Mouse (Mus musculus): Measurements from ENCODE around the gene Kcne1.
A peak's percentile ranks its signal among the peaks of the same experiment; 100 is the strongest.

Kcne1 gene

GRCm38 (mm10) chr16:92355982-92356381 is 3.3 kb downstream of the Kcne1 start:
- no peak for DNase-seq (ENCODE audit: low read depth, low spot score)

DNA sequence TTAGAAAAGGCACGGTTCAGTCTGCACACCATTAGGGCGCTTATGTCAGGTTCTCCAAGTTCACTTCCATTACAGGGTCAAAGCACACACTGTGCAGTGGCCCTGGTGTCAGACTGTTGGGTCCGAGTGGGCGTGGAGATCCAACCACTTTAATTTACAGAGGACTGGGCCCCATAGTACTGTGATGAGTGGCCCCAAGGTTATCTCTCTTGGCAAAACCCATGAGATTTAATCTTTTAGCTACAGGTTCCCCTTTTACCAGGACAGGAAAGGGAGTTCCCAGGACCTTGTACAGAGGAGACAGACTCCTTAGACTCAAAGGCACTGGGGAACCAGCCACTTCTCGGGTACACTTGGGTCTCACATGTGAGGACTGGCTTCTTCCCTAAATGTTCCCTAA is 3.9 kb downstream of the Kcne1 start:
- no peak for DNase-seq (ENCODE audit: low read depth, low spot score)

GRCm38 (mm10) chr16:92353897-92354296 is 5.4 kb downstream of the Kcne1 start:
- no peak for DNase-seq (ENCODE audit: low read depth, low spot score)

GRCm38 (mm10) chr16:92353295-92353694 is 6.0 kb downstream of the Kcne1 start:
- DNase-seq (ENCODE audit: low read depth, low spot score) = no peak

- no peak for DNase-seq (ENCODE audit: low read depth, low spot score)
Measured at GRCm38 (mm10) chr16:92348941-92349340, 10.3 kb downstream of the Kcne1 start.

GRCm38 (mm10) chr16:92346297-92346916 is 12.9 kb downstream of the Kcne1 start:
- no peak for DNase-seq (ENCODE audit: low read depth, low spot score)

DNA sequence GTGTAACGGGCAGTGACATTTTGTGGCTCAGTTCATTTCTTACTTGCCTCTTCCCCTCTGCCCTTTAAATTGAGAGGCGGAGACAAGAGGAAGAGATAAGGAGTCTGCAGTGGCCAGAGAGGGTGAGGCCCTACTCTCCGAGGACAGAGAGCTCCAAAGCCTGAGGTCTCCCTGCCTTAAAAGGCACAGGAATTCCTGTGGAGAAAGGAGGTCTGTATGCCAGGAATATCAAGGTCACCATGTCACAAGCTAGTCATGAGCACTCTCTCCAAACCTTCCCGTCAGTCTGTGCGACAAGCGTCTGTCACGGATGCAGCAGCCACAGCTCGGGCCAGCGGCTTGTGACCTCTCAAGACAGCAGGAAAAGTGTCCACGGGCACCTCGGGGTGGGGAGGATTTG is 14.1 kb downstream of the Kcne1 start:
- DNase-seq (ENCODE audit: low read depth, low spot score) = no peak

- DNase-seq (ENCODE audit: low read depth, low spot score) = peak; percentile 73
Measured at GRCm38 (mm10) chr16:92340612-92341511, 18.4 kb downstream of the Kcne1 start.

GRCm38 (mm10) chr16:92336280-92336679 is 23.0 kb downstream of the Kcne1 start:
- DNase-seq (ENCODE audit: low read depth, low spot score) = peak; percentile 74

DNA sequence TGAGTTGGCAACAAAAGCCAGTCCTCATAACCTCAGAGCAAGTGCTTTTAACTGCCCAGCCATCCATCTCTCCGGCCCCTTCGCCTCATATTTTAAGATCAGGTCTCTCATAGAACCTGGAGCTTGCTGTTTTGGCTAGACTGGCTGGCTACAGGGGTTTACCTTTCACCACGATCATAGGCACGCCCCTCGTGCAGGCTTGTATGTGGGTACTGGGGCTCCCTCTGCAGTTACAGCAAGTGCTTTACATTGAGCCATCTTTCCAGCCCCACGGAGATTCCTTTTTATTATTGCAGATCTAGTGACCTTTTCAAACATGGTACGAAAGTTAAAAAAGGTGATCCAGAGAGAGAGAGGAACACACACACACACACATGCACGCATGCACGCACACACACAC is 24.7 kb downstream of the Kcne1 start:
- no peak for DNase-seq (ENCODE audit: low read depth, low spot score)

GRCm38 (mm10) chr16:92330966-92331365 is 28.3 kb downstream of the Kcne1 start:
- DNase-seq (ENCODE audit: low read depth, low spot score) = no peak

DNA sequence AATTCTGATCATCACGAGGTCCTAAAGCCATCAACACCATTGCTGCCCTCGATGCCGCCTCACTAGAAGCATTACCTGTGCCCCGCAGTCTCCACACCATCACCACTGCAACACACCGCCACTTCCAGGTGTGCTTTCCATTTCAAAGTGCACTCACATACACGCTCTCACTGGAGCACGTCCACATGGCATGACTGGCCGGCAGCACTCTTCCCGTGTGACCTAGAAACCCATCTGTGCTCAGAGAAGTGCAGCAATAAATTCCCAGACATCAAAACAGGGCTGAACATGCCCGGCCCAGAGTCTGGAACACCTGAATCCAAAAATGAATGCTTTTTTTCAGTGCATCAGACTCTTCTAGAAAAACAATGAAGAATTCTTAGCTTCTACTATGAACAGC is 31.4 kb downstream of the Kcne1 start:
- DNase-seq (ENCODE audit: low read depth, low spot score) = no peak

GRCm38 (mm10) chr16:92325062-92325406 is 34.2 kb downstream of the Kcne1 start:
- no peak for DNase-seq (ENCODE audit: low read depth, low spot score)

- no peak for DNase-seq (ENCODE audit: low read depth, low spot score)
Measured at GRCm38 (mm10) chr16:92324309-92325061, 34.8 kb downstream of the Kcne1 start.

GRCm38 (mm10) chr16:92321341-92321740 is 37.9 kb downstream of the Kcne1 start, which contains the start of gene Fam243:
Fam243 (minus strand) TSS chr16:92321441.
- no peak for DNase-seq (ENCODE audit: low read depth, low spot score)

DNA sequence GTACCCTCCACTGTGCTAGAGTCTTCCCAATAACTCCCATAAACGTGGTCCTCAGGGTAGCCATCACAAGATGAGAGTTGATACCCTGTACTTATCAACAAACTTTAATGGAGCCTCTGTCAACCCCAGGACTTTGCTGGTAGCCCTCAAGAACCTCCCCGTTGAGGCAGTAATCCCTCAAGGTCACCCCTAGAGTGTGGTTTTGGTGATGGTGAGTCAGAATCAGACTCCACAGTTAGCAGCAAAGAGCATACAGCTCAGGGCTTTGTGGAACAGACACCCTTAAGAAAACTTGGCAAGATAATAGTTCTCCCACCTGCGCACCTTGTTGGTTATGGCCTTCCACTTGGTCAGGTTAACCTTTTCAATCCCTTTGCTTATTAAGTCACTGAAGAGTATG is 38.9 kb downstream of the Kcne1 start:
- no peak for DNase-seq (ENCODE audit: low read depth, low spot score)

- DNase-seq (ENCODE audit: low read depth, low spot score) = peak; percentile 78
Measured at GRCm38 (mm10) chr16:92319353-92320109, 39.7 kb downstream of the Kcne1 start.

DNA sequence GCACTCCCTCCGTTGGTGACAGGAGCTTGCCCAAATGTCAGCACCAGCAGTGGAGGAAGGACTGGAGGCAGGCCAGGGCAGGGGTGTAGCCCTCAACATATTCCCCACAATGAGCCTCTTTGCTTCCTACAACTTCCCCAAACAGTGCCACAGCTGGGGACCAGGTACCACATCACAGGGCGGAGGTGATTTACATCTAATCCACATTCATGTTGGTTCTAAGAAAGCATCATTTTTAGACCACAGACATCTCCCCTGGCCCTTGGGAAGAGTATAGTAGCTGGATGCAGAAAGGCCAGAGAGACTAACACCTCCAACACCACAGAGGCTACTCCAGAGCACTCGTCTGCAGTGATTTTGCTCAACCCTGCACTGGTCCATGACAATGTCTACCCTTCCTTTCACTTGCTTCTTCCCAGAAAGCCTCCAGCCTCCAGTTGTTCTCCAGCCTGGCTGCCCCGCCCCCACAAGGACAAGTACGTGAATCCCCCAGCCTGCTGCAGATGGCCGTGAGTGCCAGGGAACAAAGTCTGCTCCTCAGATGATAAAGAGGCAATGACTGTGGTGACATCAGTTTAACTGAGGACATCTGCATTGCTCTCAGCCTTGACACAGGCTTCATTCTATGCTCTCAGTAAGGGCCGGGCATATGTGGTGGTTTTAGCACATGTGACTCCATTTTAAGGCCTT is 43.1 kb downstream of the Kcne1 start:
- no peak for DNase-seq (ENCODE audit: low read depth, low spot score)

DNA sequence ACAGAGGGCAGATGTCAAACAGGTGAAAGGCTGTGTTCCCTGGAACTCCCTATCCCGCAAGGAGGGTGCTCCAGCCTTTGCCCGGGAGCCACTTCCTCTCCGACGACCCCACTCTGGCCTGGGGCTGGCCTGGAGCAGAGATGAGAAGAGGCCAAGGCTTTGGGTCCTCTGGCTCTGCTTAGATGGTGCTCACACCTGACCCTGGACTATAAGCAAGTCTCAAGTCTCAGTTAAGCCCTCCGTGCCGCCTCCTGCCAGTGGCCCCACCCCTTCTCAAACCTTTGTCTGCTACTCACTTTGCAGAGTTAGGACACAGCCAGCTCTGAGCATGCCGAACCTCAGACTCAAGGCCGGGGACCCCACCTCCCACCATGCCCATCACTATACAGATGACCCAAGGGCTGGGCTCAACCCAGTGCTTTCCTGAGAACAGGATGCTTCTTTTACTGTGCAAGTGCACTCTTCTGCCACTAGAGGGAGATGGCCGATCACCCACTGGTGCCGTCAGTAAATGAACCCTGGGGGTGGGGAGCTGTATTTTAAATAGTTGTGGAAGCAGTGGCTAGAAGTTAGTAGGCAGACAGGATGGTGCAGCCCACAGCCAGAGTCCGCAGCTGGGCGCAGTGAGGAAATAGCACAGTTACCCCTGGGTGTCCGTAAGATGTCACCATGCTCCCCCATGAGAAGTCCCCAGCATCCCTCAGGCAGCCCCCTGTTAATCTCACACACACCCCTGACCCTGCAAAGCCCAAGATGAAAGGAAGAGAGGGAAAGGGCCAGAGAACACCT is 45.1 kb downstream of the Kcne1 start:
- peak; percentile 70 for DNase-seq (ENCODE audit: low read depth, low spot score)

DNA sequence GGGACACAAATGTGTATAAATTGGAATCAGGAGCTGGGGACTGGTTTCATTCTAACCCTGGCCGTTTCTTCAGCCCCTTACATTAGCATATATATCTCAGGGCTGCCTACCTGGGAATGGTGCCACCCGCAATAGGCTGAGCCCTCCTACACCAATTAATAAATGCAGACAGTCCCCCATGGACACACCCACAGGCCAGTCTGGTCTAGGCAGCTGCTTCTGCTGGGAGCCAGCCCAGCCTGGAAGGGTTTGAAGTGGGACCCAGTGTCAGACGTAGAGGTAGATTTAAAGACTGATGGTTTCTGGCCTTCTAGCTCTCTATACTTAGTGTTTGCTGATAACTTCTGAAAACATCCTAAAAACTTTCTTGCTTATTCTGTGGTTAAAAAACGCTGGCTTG is 50.1 kb downstream of the Kcne1 start:
- DNase-seq (ENCODE audit: low read depth, low spot score) = no peak
